Mouse (Mus musculus): ENCODE results near the gene Tagap. TPM values are rescaled to one million over a fixed set of nuclear protein-coding genes. Genes with fewer than 3 reads are reported as not detected.

Tagap gene
- total RNA-seq, 1 experiment = 2.7 TPM

DNA sequence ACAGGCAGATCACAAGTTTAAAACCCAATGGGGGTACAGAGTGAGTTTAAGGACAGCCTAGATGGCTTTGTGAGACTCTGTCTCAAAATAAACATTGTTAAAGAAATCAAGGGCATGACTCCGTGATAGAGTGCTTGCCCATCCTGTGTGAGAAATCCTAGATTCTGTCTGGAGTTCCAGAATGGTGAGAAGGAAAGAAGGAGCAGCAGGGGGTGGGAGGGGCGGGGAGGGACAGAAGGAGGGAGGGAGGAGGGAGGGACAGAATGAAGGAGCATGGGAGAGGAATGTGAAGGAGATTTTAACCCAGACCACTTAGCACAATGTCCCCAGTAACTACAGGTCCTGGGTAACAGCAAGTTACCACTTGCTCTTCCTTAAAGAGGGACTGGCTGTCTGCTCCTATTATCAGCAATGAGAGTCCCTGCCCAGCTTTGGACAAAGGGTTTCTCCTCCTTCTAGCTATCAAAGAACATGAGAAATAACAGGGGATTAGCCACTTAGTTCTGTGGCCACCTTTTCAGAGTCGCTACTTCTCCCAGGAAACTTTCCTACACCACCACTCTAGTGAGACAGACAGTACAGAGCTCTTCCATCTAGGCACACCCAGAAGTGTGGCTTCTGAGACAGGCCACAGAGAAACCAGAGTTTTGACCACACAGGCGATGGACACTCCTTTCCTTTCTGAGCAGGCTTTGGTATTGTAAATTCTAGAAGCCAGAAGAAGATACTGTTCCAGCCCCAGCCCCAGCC is 19.7 kb upstream of the Tagap start:
- no peak overlapping the region; the same call in 1 of the 2 replicates for H3K27ac ChIP-seq (ENCODE audit: insufficient read depth, low read depth, low read length, poor library complexity, severe bottlenecking)
- no peak overlapping the region for H3K9ac ChIP-seq (ENCODE audit: insufficient read depth, low read depth, low read length, poor library complexity, severe bottlenecking)
- no peaks in the 10 kb centered on the region for H3K9me3 ChIP-seq (ENCODE audit: control insufficient read depth, insufficient read depth, low read depth, low read length)
- H3K4me3 ChIP-seq (ENCODE audit: insufficient read depth in 1 of 2, low read depth in 1 of 2, low read length in 2 of 2, poor library complexity in 1 of 2, severe bottlenecking in 1 of 2) = no peak overlapping the region
- in situ Hi-C loops (cut with MboI; ENCODE audit: low sequenced_read_pairs in 2 of 2, unreplicated experiment in 2 of 2) = no loop called here
- TF ChIP-seq CHD2 (IDR thresholded peaks at IDR 0.05; ENCODE audit: low read depth, low read length) (no peak), HCFC1 (IDR thresholded peaks at IDR 0.05; ENCODE audit: borderline replicate concordance, insufficient read depth, low read length) (no peak), ZNF384 (IDR thresholded peaks at IDR 0.05; ENCODE audit: low read depth, low read length) (no peak), ZC3H11A (IDR thresholded peaks at IDR 0.05; ENCODE audit: borderline replicate concordance, low read depth, low read length) (no peak), MAFK (IDR thresholded peaks at IDR 0.05; ENCODE audit: insufficient read depth, low read depth, low read length) (no peak)
- H3K36me3 ChIP-seq (ENCODE audit: control insufficient read depth, insufficient read depth, low read length, poor library complexity, severe bottlenecking) = no peaks in the 10 kb centered on the region
- peak; percentile 52 for DNase-seq (ENCODE audit: low read depth, low spot score)
- peaks cover 0 to 2% of the 10 kb centered on the region in 2 experiments; a peak in 1 of 4 replicates for H3K4me1 ChIP-seq (ENCODE audit: control insufficient read depth in 2 of 2, insufficient read depth in 2 of 2, low read length in 2 of 2, poor library complexity in 1 of 2)

DNA sequence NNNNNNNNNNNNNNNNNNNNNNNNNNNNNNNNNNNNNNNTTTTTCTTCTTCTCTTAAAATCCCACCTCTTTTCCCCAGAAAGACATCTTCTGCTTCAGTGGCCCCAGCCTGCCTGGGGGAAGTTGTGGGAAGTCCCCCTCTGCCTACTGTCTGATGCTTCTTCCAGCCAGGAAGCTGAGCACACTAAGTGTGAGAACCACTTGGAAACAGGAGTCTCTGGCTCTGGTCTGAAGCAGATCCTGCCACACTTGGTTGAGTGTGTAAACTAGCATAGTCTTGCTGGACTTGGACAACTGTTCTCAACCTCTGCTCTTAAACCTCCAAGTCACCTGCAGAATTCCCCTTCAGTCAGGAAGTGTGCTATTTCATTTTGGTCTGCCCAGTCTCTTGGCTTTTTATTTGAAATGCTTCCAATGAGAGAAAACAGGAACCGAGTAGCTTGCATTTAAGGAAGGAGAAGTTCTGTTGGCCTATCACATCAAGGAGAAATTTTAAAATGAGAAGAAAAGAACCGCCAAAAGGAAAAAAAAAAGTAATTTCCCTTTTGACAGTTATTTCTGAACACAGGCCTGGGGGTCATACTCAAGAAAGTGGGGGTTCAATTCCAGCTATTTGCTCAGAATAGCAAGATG is 11.1 kb upstream of the Tagap start:
- no peak for DNase-seq (ENCODE audit: low read depth, low spot score)

DNA sequence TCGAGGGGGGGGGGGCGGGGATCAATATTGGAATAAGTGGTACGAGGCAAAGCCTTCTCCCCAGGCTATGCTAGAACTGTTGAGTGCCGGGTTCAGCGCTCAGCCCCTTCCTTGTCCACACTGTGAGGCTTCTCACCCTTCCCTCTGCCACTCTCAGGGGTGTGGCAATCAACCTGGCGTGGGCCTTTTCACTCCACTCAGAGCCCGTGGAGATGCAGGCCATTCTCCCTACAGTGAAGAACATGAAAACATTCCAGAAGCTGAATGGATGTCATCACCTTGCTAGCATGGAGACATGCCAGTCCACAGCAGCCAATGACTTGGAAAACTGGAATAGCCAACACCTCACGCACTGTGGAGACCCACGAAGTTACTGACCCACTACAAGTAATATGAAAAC is 10.0 kb upstream of the Tagap start:
- no peak for DNase-seq (ENCODE audit: low read depth, low spot score)
- H3K36me3 ChIP-seq (ENCODE audit: control insufficient read depth, insufficient read depth, low read length, poor library complexity, severe bottlenecking) = no peaks in the 10 kb centered on the region
- in situ Hi-C loops (cut with MboI; ENCODE audit: low sequenced_read_pairs in 2 of 2, unreplicated experiment in 2 of 2) = no loop called here
- no peak overlapping the region for H3K4me3 ChIP-seq (ENCODE audit: insufficient read depth in 1 of 2, low read depth in 1 of 2, low read length in 2 of 2, poor library complexity in 1 of 2, severe bottlenecking in 1 of 2)
- no peaks in the 10 kb centered on the region for H3K9me3 ChIP-seq (ENCODE audit: control insufficient read depth, insufficient read depth, low read depth, low read length)
- H3K9ac ChIP-seq (ENCODE audit: insufficient read depth, low read depth, low read length, poor library complexity, severe bottlenecking) = no peak overlapping the region
- TF ChIP-seq ZNF384 (IDR thresholded peaks at IDR 0.05; ENCODE audit: low read depth, low read length) (no peak), HCFC1 (IDR thresholded peaks at IDR 0.05; ENCODE audit: borderline replicate concordance, insufficient read depth, low read length) (no peak), CHD2 (IDR thresholded peaks at IDR 0.05; ENCODE audit: low read depth, low read length) (no peak), MAFK (IDR thresholded peaks at IDR 0.05; ENCODE audit: insufficient read depth, low read depth, low read length) (no peak), ZC3H11A (IDR thresholded peaks at IDR 0.05; ENCODE audit: borderline replicate concordance, low read depth, low read length) (no peak)
- H3K27ac ChIP-seq (ENCODE audit: insufficient read depth, low read depth, low read length, poor library complexity, severe bottlenecking) = no peak overlapping the region
- H3K4me1 ChIP-seq (ENCODE audit: control insufficient read depth in 2 of 2, insufficient read depth in 2 of 2, low read length in 2 of 2, poor library complexity in 1 of 2) = no peaks in the 10 kb centered on the region

More for the DNA sequence above, 11.1 kb upstream of the Tagap start:
- Histone ChIP-seq H3K9ac (ENCODE audit: insufficient read depth, low read depth, low read length, poor library complexity, severe bottlenecking) (no peak overlapping the region), H3K27ac (ENCODE audit: insufficient read depth, low read depth, low read length, poor library complexity, severe bottlenecking) (no peak overlapping the region), H3K9me3 (ENCODE audit: control insufficient read depth, insufficient read depth, low read depth, low read length) (no peaks in the 10 kb centered on the region), H3K36me3 (ENCODE audit: control insufficient read depth, insufficient read depth, low read length, poor library complexity, severe bottlenecking) (no peaks in the 10 kb centered on the region), H3K4me1 (ENCODE audit: control insufficient read depth in 2 of 2, insufficient read depth in 2 of 2, low read length in 2 of 2, poor library complexity in 1 of 2) (no peaks in the 10 kb centered on the region), H3K4me3 (ENCODE audit: insufficient read depth in 1 of 2, low read depth in 1 of 2, low read length in 2 of 2, poor library complexity in 1 of 2, severe bottlenecking in 1 of 2) (no peak overlapping the region)
- TF ChIP-seq HCFC1 (IDR thresholded peaks at IDR 0.05; ENCODE audit: borderline replicate concordance, insufficient read depth, low read length) = no peak
- no peak for TF ChIP-seq ZNF384 (IDR thresholded peaks at IDR 0.05; ENCODE audit: low read depth, low read length)
- no peak for TF ChIP-seq MAFK (IDR thresholded peaks at IDR 0.05; ENCODE audit: insufficient read depth, low read depth, low read length)
- TF ChIP-seq CHD2 (IDR thresholded peaks at IDR 0.05; ENCODE audit: low read depth, low read length) = no peak
- TF ChIP-seq ZC3H11A (IDR thresholded peaks at IDR 0.05; ENCODE audit: borderline replicate concordance, low read depth, low read length) = no peak
- in situ Hi-C loops (cut with MboI; ENCODE audit: low sequenced_read_pairs in 2 of 2, unreplicated experiment in 2 of 2) = no loop called here

DNA sequence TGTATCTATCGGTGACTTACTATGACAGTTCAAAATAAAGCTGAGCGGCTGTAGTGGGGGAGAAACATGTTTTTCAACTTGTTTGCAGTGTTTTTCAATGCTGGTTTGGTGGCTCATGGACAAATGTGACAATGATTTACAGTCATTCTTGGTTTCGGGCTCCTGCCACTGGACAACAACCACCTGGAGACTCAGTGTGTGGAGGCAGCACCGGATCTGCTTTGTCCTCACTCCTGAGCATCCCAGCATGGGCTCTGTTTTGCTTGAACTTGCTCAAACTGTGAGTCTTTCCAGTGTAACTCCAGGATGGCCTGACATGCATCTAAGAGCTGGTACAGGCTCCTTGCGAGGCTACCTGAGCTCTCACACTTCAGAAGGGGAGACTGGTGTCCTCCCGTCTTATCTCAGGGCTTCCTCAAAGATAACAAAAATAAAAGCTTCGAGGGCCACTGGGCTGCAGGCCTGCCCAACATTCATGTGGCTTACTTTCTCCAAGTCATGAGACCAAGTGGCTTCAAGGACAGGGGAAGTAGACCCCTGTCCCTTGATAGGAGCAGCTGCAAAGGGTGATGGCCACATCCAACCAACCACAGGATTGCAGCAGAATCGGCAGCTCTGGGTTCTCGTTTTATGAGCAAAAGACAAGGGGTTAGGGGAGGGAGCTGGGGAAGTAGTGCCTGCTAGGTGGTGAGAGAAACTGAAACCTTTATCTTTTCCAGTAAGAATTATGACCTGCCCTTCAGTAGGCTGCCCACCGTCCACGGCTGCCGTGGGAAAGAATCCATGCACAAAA is 8.8 kb upstream of the Tagap start:
- H3K27ac ChIP-seq (ENCODE audit: insufficient read depth, low read depth, low read length, poor library complexity, severe bottlenecking) = no peak overlapping the region
- DNase-seq (ENCODE audit: low read depth, low spot score) = no peak
- in situ Hi-C loops (cut with MboI; ENCODE audit: low sequenced_read_pairs in 2 of 2, unreplicated experiment in 2 of 2) = no loop called here

More for the DNA sequence above, 8.8 kb upstream of the Tagap start:
- Histone ChIP-seq H3K9me3 (ENCODE audit: control insufficient read depth, insufficient read depth, low read depth, low read length) (no peaks in the 10 kb centered on the region), H3K4me3 (ENCODE audit: insufficient read depth in 1 of 2, low read depth in 1 of 2, low read length in 2 of 2, poor library complexity in 1 of 2, severe bottlenecking in 1 of 2) (no peak overlapping the region), H3K4me1 (ENCODE audit: control insufficient read depth in 2 of 2, insufficient read depth in 2 of 2, low read length in 2 of 2, poor library complexity in 1 of 2) (no peaks in the 10 kb centered on the region), H3K36me3 (ENCODE audit: control insufficient read depth, insufficient read depth, low read length, poor library complexity, severe bottlenecking) (no peaks in the 10 kb centered on the region), H3K9ac (ENCODE audit: insufficient read depth, low read depth, low read length, poor library complexity, severe bottlenecking) (no peak overlapping the region)
- TF ChIP-seq ZNF384 (IDR thresholded peaks at IDR 0.05; ENCODE audit: low read depth, low read length) (no peak), ZC3H11A (IDR thresholded peaks at IDR 0.05; ENCODE audit: borderline replicate concordance, low read depth, low read length) (no peak), MAFK (IDR thresholded peaks at IDR 0.05; ENCODE audit: insufficient read depth, low read depth, low read length) (no peak), HCFC1 (IDR thresholded peaks at IDR 0.05; ENCODE audit: borderline replicate concordance, insufficient read depth, low read length) (no peak), CHD2 (IDR thresholded peaks at IDR 0.05; ENCODE audit: low read depth, low read length) (no peak)

Measured in ES-E14 (cell line).